Mouse (Mus musculus) kidney, adult 8-10 months (tissue): Measurements from ENCODE around the gene Klri2.
"Not testable (repeated sequence)": the region's sequence is repeated elsewhere in the genome, so short reads cannot be mapped to it uniquely, and the experiment has no call there.

Experiments
- DNase-seq, 2 experiments: peaks; one replicate each; pipeline ENCODE4 v3.0.0; 2022

The Klri2 gene

GRCm38 (mm10) chr6:129740069-129740721 lies at the start of gene Klri2:
TSS of gene Klri2 (minus strand) at chr6:129740484.
- DNase-seq = no peak

- not testable (repeated sequence) for DNase-seq
Measured at GRCm38 (mm10) chr6:129784170-129784569, 43.9 kb upstream of the Klri2 start, which contains the start of gene Gm156. TSS of gene Gm156 (minus strand) at chr6:129784270.

- DNase-seq = no peak
Measured at GRCm38 (mm10) chr6:129747654-129748032, 7.4 kb upstream of the Klri2 start.

GRCm38 (mm10) chr6:129747016-129747653 lies 6.9 kb upstream of the Klri2 start:
- DNase-seq = no peak

- DNase-seq = no peak
Measured at GRCm38 (mm10) chr6:129746151-129746550, 5.9 kb upstream of the Klri2 start.

- no peak for DNase-seq
Measured at GRCm38 (mm10) chr6:129736414-129736813, 3.9 kb downstream of the Klri2 start.

- DNase-seq = no peak
Measured at GRCm38 (mm10) chr6:129727237-129727636, 13.0 kb downstream of the Klri2 start.

GRCm38 (mm10) chr6:129721390-129721789 lies 18.9 kb downstream of the Klri2 start:
- no peak for DNase-seq

- no peak for DNase-seq
Measured at GRCm38 (mm10) chr6:129720487-129720886, 19.8 kb downstream of the Klri2 start.

- no peak for DNase-seq
Measured at GRCm38 (mm10) chr6:129717032-129717431, 23.3 kb downstream of the Klri2 start, which contains the start of gene Klri1. TSS of gene Klri1 (minus strand) at chr6:129717132.

GRCm38 (mm10) chr6:129713566-129713965 lies 26.7 kb downstream of the Klri2 start:
- DNase-seq = no peak

GRCm38 (mm10) chr6:129691436-129691835 lies 48.8 kb downstream of the Klri2 start:
- not testable (repeated sequence) for DNase-seq

GRCm38 (mm10) chr6:129680379-129680778 lies 59.9 kb downstream of the Klri2 start:
- no peak for DNase-seq
